Mouse (Mus musculus): ENCODE measurements around the gene Chrm3. TPM values are rescaled to one million over a fixed set of nuclear protein-coding genes. Genes with fewer than 3 reads are reported as not detected.

Gene Chrm3
- total RNA-seq, 2 experiments from 2014 or later, result 0.57 to 0.66 TPM

DNA sequence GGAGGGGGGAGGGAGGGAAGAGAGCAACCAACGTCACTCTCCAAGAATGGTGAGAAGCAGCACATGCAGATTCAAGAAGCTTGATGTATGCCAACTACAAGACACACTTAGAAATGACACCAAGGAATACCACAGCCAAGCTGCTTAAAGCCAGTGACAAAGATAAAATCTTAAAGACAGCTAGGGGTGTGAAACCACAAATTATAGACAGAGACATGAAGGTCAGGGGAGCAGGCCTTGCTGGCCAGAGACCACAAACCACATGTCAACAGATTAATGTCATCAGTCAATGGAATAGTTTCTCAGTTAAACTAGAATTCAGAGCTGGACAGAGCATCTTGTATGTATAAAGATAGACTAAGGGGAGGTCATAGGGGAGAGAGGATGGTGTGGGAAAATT, 341.4 kb downstream of the Chrm3 start:
- DNase-seq, result no peak
- intact Hi-C loops (cut with DNase I; ENCODE audit: low total_unique reads), result no loop called here

DNA sequence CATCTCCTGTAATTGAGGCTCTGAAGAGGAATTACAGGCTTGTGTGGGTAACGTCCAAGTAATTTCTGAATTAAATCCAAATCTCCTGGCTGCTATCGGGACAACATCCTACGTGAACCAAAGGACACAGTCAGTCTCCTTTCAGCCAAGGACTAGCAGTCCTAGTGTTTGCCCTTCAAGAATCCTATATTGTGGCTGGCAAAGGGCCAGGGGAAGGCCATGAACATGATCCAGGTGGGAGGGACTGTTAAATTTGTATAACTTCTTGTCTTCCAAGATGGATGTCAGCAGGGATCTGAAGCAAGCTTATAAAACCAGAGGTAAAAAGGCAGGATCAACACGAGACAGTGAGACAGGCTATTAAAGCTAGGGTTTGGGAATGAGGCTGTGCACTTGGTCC, 357.7 kb downstream of the Chrm3 start:
- intact Hi-C loops (cut with DNase I; ENCODE audit: low total_unique reads), result no loop called here

DNA sequence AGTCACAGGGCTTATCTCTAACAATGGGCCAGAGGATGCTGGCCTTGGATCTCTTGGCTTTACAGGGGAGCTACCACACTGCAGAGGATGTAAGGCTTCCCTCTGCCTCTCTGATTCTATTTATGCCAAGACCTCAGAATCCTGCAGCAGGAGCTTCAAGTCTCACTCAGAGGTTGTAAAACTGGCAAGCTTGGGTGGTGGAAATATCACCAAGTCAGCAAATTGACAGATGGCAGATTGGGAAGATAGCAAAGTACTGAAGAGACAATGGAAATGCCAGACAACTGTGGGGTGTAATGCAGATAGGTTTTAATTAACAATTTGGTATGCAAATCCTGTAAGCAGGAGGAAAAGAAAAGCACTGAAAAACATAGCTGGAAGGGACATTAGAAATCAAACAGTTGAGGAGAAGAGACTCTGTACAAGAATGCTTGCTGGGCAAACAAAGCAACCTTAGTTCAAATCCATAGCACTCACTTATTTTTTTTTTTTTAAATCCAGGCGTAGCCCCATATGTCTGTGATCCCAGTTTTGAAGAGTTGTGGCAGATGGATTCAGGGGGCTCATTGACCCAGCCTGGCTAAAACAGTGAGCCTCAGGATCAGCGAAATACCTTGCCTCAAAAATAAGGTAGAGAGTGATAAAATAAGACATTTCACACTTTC, 362.9 kb downstream of the Chrm3 start:
- intact Hi-C loops (cut with DNase I; ENCODE audit: low total_unique reads), result no loop called here
- no peak for DNase-seq

More for the DNA sequence above, 357.7 kb downstream of the Chrm3 start:
- no peak for DNase-seq

DNA sequence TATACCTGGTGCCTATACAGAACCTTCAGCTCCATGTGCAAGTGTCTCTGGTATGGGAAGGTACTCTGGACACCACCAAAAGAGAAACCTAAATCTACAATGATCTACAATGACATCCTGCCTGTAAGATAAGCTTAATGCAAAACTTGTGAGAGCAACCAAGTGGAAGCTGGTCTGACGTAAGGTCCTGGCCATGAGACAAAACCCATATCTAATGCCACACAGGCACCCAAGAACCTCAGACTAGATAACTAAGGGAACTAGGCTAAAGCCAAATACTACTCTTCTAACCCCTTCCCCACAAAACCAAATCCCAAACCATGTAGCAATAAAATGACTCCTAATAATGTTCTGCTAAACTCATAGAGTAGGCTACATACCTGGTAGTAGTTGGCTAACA, 364.8 kb downstream of the Chrm3 start:
- intact Hi-C loops (cut with DNase I; ENCODE audit: low total_unique reads), result no loop called here
- no peak for DNase-seq

DNA sequence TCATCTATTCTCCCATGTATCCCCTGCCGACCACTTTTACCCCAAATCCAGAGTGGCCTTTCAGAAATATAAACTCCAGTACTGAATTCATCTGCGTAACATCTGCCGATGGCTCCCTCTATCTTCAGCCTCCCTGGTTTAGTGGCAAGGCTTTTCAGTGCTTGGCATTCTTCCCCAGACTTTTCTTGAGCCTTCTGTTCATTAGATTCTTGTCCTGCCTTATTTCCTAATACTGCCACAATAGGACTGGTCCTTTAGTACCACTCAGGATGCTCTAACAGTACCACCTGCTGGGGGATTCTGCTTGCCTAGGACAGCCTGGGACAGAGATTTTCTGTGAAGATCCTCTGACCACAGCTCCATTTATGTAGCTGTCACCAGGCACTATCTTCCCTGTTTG, 367.1 kb downstream of the Chrm3 start:
- DNase-seq, result no peak
- intact Hi-C loops (cut with DNase I; ENCODE audit: low total_unique reads), result no loop called here

DNA sequence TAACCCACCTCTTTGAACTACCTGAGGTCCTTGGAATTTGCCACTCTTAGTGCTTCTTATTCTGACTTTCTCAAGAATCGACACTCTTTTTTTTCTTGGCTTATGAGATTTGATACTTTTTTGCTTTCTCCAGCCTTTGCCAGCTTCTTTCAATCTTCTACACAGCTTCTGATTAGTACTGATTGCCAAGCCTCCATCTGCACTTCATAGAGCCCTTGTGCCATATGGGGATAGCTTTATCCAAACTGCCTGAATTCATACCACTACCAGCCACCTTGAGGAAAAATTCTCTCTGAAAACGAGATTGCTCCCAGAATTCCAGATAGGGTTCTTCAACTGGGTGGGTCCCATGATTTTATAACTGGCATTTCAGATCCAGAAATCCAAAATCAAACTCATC, 368.0 kb downstream of the Chrm3 start:
- no peak for DNase-seq
- intact Hi-C loops (cut with DNase I; ENCODE audit: low total_unique reads), result no loop called here

DNA sequence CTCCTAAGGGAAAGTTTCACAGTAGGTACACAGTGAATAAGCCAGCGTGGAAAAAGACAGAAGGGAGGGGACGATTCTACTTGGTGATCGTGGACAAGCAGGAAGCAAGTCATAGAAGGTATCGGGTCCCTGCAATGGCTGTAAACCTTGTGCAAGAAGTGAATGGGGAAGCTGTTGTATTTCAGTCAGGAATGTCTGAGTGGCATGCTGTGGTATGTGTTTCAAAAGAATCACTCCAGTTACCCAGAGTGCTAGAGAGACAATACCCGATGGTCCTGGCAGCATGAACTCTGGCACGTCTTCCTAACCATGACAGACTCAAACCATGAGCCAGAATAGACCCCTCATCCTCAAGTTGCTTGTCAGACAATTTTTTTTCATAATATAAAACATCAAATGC, 375.0 kb downstream of the Chrm3 start:
- no peak for DNase-seq

DNA sequence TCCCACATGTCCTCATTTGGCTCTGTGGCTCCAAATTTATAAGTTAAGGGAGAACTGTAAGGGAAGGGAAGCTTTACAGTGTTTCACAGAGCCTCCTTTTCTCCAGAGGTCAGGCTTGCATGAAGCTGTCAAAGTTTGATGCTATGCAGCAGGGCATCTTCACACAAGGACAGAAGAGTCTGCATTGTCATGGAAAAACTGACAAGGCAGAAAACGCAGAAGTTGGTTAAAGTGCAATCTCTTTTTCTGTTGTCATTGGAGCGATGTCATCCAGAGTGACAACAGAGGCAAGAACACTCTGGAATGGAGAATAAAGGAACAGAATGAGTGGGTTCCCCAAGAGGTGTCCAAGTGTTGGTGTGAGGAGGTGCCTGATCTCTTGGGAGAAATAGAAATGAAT, 377.4 kb downstream of the Chrm3 start:
- no peak for DNase-seq
- intact Hi-C loops (cut with DNase I; ENCODE audit: low total_unique reads), result no loop called here

More for the DNA sequence above, 375.0 kb downstream of the Chrm3 start:
- intact Hi-C loops (cut with DNase I; ENCODE audit: low total_unique reads), result no loop called here

DNA sequence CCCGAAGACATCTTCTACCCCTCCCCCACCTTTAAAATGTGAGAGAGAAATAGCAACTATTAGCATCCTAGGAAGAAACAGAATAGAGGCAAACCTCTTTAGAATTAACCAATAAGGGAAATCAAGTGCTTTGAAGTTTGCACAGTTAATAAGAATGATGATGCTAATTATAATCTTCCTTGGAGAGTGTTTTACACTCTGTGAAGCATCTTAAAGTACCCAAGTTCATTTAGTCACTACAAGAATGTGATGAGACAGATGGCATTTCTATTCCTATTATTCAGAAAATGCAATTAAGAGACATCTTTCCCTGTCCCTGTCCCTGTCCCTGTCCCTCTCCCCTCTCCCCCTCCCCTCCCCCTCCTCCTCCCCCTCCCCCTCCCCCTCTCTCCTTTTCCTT, 382.9 kb downstream of the Chrm3 start:
- no peak for DNase-seq
- intact Hi-C loops (cut with DNase I; ENCODE audit: low total_unique reads), result no loop called here

DNA sequence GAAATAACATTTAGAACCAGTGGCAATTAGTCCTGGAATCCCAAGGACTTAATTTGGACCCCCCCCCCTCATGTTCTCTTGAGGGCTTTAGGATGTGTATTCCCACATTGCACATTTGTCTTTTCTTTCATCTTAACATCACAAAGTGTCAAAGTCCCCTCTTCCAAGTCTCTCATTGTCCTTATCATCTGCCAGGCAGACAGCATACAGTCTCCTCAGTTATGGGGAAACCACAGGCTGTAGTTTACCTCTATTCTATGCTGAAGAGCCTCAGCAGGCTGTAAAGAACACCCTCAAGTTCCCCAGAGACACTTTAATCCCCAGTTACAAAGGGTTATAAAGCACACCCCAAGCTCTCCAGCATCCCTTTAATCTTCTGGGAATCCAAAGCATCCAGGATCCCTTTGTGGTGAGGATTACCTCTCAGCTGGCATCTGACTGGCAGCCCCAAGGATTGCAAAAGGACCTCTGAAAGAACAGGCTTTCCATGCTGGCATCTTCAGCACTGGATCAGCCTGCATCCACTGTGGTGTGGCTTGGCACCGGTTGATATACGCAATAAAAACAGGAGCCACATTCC, 386.8 kb downstream of the Chrm3 start:
- no peak for DNase-seq
- intact Hi-C loops (cut with DNase I; ENCODE audit: low total_unique reads), result no loop called here

DNA sequence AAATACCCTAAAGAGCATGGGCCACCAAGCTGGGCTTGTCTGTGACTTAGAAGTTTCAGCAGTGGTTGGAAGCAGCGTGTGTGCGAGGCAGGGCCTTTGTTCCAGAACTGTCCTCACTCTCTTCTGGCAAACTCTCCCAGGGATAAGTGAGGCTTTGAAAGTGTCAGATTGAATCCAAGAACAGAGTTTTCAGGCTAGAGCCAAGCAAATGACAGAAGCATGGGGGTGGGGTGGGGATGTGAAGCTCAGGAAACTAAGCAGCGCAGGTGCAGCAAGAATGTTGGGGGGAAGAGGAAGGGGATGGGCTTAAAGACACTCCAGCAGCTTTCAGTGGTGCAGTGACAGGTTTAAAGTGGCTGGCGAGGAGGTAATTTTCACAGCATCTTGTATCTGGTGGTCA, 388.8 kb downstream of the Chrm3 start:
- DNase-seq, result no peak
- intact Hi-C loops (cut with DNase I; ENCODE audit: low total_unique reads), result no loop called here

DNA sequence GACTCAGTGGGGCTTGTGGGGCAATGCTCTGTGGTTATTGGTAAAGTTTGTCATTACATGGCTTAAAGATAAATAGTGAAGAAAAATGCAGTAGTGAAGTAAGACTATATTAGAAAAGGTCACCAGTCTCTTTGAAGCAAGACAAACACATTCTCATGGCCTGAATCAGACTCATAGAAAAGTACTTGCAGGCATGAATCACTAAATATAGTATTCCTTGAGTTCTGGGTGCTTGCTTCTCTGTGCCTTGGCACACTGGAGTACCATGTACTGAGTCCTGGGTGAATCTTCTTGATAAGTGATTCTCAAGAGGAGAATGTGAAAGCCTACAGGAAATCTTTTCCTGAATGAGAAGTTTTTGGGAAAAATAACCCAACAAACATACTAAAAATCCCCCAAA, 408.0 kb downstream of the Chrm3 start:
- no peak for DNase-seq
- intact Hi-C loops (cut with DNase I; ENCODE audit: low total_unique reads), result no loop called here

DNA sequence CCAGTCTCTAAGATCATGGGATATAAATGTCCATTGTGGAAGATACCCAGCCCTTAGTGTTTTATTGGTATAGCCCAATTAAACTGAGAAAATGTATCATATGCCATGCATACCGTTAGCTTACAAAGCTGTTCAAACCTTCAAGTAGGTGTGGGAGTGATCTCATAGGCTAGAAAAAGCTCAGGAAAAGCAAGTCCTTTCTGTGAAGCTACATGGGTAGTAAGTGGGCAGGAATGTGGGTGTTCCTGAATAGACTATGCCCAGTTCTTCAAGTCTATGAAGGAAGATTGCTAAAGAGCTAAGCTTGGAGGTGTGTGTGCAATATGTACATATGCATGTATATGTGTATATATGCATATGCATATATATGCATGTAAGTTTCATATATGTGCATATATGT, 409.3 kb downstream of the Chrm3 start:
- intact Hi-C loops (cut with DNase I; ENCODE audit: low total_unique reads), result no loop called here
- DNase-seq, result no peak

DNA sequence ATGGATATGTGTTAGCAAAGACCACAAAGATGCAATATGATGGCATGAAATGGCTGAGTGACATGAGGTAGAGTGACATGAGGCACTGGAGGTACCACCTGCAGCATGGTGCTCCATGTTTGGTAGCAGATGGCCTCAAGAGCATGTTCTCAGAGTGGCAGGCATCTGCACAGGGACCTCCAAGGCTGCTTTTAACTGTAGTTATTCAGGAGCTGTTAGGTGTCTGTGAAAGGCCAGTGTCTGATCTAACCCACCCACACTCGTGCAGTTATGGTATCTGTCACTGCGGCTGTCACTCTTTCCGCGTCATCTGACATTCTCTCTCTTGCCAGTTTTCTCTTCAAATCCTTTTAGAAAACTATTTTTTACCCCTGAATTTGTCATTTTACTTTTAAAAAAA, 411.6 kb downstream of the Chrm3 start:
- DNase-seq, result no peak
- intact Hi-C loops (cut with DNase I; ENCODE audit: low total_unique reads), result no loop called here

DNA sequence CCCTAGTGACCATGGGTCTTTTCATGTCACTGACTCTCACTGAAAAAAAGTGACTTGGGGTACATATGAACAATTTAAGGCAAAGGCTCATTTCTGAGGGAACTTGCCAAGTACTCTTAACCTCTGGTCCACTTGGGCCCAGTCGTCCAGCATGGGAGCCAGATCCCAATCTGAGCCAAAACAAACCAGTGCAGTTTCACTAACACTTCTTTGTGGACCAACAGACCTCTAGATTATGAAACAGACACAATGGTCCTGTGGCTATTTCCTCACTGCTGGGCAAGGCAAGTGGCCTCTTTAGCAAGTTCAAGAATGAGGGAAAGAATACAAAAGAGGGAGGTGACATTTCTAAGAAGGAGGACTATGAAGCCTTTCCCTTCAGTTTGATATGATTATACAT, 420.5 kb downstream of the Chrm3 start:
- DNase-seq, result no peak
- intact Hi-C loops (cut with DNase I; ENCODE audit: low total_unique reads), result no loop called here

DNA sequence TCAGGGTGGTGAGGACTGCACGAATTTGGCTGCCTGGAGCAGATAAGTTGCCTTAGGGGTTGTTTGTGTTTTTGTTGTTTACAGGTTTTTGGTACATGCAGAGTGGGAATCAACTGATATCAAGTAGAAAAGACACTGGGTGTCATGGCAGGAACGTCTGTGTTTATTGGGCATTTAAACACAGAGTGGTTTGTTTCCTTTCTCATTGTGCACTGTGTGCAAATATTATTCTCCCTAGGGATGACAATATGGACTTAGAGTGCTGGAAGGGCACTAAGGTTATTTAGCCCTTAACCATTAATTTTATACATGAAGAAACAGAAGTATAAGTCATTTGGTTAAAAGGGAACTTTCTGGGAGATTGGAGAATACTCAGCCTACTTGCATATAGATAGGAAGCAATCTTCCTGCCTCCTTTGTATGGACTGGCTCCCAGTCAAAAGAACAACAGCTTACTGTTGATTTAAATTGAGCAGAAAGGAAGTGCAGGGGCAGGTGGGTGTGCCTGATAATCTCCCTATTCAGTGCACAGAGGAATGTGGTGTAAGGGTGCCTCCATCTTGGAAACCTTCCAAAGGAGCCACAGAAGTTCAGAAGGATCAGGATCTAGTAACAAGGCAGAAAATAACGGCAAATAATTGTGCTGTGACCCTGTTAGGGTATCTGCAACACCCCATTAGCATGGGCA, 421.7 kb downstream of the Chrm3 start:
- intact Hi-C loops (cut with DNase I; ENCODE audit: low total_unique reads), result no loop called here
- DNase-seq, result no peak

DNA sequence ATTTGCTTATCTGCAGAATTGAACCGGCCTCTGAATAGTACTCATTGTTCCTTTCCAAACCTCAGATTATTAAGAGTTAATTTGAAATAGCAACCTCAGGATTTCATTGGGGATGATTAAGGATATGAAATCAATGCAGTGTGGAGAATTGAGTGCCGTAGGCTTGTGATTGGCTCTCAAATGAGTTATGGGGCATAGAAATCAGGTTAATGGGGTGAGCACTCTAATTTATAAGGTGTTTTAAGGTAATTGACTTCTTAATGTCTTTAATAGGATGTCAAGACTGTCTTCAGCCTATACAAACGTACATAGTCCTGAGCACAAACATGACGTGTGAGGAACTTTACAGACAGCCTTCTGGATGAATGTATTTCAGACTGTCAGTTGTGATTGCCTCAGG, 427.9 kb downstream of the Chrm3 start:
- no peak for DNase-seq
- intact Hi-C loops (cut with DNase I; ENCODE audit: low total_unique reads), result no loop called here

DNA sequence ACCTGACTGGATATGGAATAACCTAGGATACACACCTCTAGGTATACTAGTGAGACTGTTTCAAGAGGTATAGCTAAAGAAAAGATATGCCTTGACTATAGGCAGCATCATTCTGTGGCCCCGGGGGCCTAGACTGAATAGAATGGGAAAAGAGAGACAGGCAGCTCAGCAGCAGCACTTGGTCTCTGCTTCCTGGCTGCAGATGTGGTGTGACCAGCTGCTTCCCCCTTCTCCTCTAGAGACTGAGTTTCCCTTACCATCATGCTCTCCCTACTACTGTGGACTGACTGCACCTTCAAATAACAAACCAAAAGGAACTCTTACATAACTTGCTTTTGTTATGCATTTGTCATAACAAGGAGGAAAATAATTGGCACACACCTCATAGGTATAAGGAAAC, 430.0 kb downstream of the Chrm3 start:
- DNase-seq, result no peak
- intact Hi-C loops (cut with DNase I; ENCODE audit: low total_unique reads), result no loop called here

DNA sequence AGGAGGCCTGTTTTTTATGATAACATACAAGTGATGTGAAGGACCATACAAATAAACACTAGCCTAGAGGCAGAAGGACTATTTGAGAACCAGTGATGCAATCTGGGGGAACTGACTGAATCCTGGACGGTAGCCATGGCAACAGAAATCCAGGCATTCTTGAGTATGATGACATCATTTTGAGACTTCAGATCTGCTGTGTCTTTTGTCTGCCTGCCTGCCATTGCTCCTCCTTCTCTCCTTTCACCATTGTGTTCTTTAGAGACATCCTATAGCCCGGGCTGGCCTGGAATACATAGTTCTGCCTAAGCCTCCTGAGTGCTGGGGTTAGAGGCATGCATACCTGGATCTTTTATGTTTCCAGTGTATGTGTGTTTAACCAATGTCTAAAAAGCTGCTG, 430.7 kb downstream of the Chrm3 start:
- intact Hi-C loops (cut with DNase I; ENCODE audit: low total_unique reads), result no loop called here
- DNase-seq, result no peak

DNA sequence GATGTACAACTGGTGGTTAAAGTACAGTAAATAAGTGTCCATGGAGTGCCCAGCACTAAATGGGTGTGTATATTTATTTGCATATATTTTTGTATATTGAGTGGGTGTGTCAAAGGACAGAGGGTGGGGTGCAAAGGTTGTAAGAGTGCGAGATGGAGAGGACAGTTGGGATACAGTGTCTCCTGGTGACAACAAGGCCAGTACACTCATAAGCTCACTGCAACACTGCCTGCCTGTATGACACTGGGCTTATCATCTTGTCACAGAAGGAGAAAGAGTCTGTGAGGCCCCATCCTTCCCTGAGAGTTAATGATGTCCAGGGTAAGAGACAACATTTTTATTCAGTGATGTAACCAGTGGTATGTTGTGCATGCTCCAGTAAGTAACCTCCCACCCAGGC, 439.5 kb downstream of the Chrm3 start:
- no peak for DNase-seq
- intact Hi-C loops (cut with DNase I; ENCODE audit: low total_unique reads), result no loop called here

DNA sequence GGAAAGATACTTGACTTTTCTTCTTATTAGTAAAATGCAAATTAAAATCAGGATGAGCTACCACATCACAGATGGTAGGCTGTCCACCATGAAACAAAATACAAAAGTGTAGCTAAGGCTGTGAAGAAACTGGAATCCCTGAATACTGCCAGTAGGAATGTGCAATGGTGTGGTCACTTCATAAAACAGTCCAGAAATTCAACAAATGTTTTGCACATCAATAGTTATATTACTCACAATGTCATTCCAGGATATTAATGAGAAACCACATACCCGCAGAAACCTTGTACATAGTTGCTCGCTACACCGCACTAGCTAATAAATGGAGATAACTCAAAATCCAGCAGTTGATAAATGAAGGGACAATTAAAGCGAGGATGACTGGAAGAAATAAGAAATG, 447.9 kb downstream of the Chrm3 start:
- no peak for DNase-seq
- intact Hi-C loops (cut with DNase I; ENCODE audit: low total_unique reads), result no loop called here
